Mouse (Mus musculus) olfactory bulb, adult 2 months (tissue): ENCODE results near the gene Arvcf.

Experiments used
- CTCF ChIP-seq: fragments of 200-500 bp; IDR thresholded peaks from 2 replicates; pipeline ENCODE4 v1.5.1; 2012; ENCODE audit warnings: low read depth, mild to moderate bottlenecking, low read length, moderate library complexity; ENCODE audit not compliant: insufficient read depth
- POLR2A ChIP-seq: fragments of 200-500 bp; IDR thresholded peaks from 2 replicates; pipeline ENCODE4 v1.6.1; 2012; ENCODE audit warnings: mild to moderate bottlenecking, low read depth, low read length, moderate library complexity; ENCODE audit not compliant: insufficient read depth

DNA sequence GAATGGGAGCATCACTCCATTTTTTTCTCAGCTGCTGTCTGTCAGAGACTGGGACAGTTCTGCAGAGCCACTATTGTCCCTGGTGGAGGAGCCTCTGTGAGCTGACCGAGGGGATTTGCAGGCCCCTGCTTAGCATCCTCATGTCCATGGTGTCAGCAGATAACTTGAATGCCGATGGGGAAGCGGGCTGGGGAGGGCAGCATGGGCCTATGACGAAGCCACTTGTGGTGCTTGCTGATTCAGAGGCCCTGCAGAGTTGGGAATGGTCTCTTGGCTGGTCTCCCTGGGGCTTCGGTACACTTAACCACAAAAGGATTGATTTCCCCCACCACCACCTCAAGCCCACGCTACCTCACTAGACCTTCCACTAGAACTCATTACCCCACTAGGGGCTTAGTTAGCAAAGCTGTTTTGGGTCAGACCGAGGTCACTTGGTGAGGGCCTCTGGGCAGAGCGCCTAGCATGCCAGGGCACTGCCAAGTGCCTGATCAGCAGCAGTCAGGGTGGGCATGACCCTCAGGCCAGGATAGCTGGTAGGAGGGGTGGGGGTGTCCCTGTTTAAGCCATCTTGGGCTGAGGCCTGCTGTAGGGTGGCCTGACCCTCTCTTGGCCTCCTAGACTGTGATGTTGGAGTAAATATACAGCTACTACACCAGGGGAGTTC, 31.5 kb downstream of the Arvcf start:
- no peak for TF ChIP-seq CTCF
- no peak for TF ChIP-seq POLR2A
